Mouse (Mus musculus) adrenal gland, postnatal 4 days (tissue): ENCODE data around the gene Hmmr. TPM values are rescaled to one million over a fixed set of nuclear protein-coding genes. Genes with fewer than 3 reads are reported as not detected.

Experiments used
- DNase-seq, 2 experiments: peaks; one replicate each; pipeline ENCODE4 v3.0.0; 2021 to 2022; ENCODE audit warnings: low spot score in 2 of 2, mixed read lengths in 2 of 2
- total RNA-seq, 2 experiments: library from RNA; stranded (reverse); gene quantifications; 2 replicates each; pipeline ENCODE4 v1.2.3; 2021

Hmmr gene
- total RNA-seq, 2 experiments from 2014 or later = 13.0 to 14.3 TPM

GRCm38 (mm10) chr11:40695103-40695502, 38.1 kb downstream of the Hmmr start, which contains the start of gene Mat2b:
TSS of gene Mat2b (minus strand) at chr11:40695203.
- no peak for DNase-seq

- DNase-seq = peak; percentile 16 to 30
Observed at GRCm38 (mm10) chr11:40694311-40695087, 38.7 kb downstream of the Hmmr start.

GRCm38 (mm10) chr11:40693366-40693951, 39.8 kb downstream of the Hmmr start:
- DNase-seq = peak; percentile 18 to 28

- peak; percentile 86 to 89 for DNase-seq
Observed at GRCm38 (mm10) chr11:40692511-40693365, 40.5 kb downstream of the Hmmr start.

- DNase-seq = no peak
Observed at GRCm38 (mm10) chr11:40692101-40692509, 41.1 kb downstream of the Hmmr start.

- no peak for DNase-seq
Observed at GRCm38 (mm10) chr11:40690444-40691127, 42.6 kb downstream of the Hmmr start.

- no peak for DNase-seq
Observed at GRCm38 (mm10) chr11:40683295-40683694, 49.9 kb downstream of the Hmmr start.

GRCm38 (mm10) chr11:40682456-40682855, 50.8 kb downstream of the Hmmr start:
- DNase-seq = no peak

GRCm38 (mm10) chr11:40677169-40677568, 56.1 kb downstream of the Hmmr start:
- no peak for DNase-seq

GRCm38 (mm10) chr11:40675014-40675730, 58.0 kb downstream of the Hmmr start:
- DNase-seq = no peak

Other genes starting within 250 kb of the Hmmr start
- 100 to 1,000 TPM; 106 to 109 TPM for gene Mat2b, start 38.2 kb downstream of the Hmmr start, total RNA-seq
- 10 to 100 TPM; 41.6 to 48.3 TPM for gene Nudcd2, start 245 bp upstream of the Hmmr start, total RNA-seq
- gene Ccng1, start 21.9 kb upstream of the Hmmr start, total RNA-seq = 10 to 100 TPM; 47.3 to 47.7 TPM